Mouse (Mus musculus) forebrain, embryonic 15.5 days (tissue): ENCODE results near the gene Nox3. TPM values are rescaled to one million over a fixed set of nuclear protein-coding genes. Genes with fewer than 3 reads are reported as not detected.

ENCODE experiments used
- ATAC-seq: fragments of 200-750 bp; cut with Nextera tagmentation; replicated peaks from 2 replicates; pipeline ENCODE4 v1.8.0; 2017; ENCODE audit warnings: mild to moderate bottlenecking, moderate TSS enrichment, moderate library complexity
- H3K27ac ChIP-seq: fragments of 300-500 bp; sonication (generic); replicated peaks from 2 replicates; pipeline ENCODE4 v1.5.1; 2015; ENCODE audit warnings: mild to moderate bottlenecking, inconsistent platforms
- H3K27me3 ChIP-seq: fragments of 300-500 bp; sonication (generic); 2 replicates; pipeline ENCODE4 v1.6.1; 2015; ENCODE audit warnings: inconsistent platforms
- H3K36me3 ChIP-seq: fragments of 300-500 bp; sonication (generic); 2 replicates; pipeline ENCODE4 v1.6.1; 2015; ENCODE audit warnings: mild to moderate bottlenecking, inconsistent platforms
- H3K4me1 ChIP-seq: fragments of 300-500 bp; sonication (generic); 2 replicates; pipeline ENCODE4 v1.6.1; 2015; ENCODE audit warnings: inconsistent platforms
- H3K4me2 ChIP-seq: fragments of 300-500 bp; sonication (generic); replicated peaks from 2 replicates; pipeline ENCODE4 v1.6.1; 2015; ENCODE audit warnings: mild to moderate bottlenecking, inconsistent platforms
- H3K4me3 ChIP-seq: fragments of 300-500 bp; sonication (generic); 2 replicates; pipeline ENCODE4 v1.5.1; 2015; ENCODE audit warnings: mild to moderate bottlenecking, inconsistent platforms
- H3K9ac ChIP-seq: fragments of 300-500 bp; sonication (generic); replicated peaks from 2 replicates; pipeline ENCODE4 v1.6.1; 2015; ENCODE audit warnings: mild to moderate bottlenecking, inconsistent platforms
- H3K9me3 ChIP-seq: fragments of 300-500 bp; sonication (generic); 2 replicates; pipeline ENCODE4 v1.6.1; 2016; ENCODE audit warnings: inconsistent platforms
- WGBS: fragments of 180-500 bp; shearing (Covaris S2); methylation state at CpG from one replicate; pipeline ENCODE4 v1.1.7; 2015; ENCODE audit warnings: mixed read lengths; 5-methylcytosine and 5-hydroxymethylcytosine counted together
- polyA plus RNA-seq: library from polyadenylated mRNA; unstranded; fragments of >200 nt; fragmentation: Nextera tagmentation; extraction: Ambion mirVana; gene quantifications from 2 replicates; pipeline ENCODE4 v1.2.1, GENCODE M21; 2015

Gene Nox3
- polyA plus RNA-seq, 1 experiment from 2014 or later, result not detected

GRCm38 (mm10) chr17:3602954-3603672 is 92.9 kb downstream of the Nox3 start:
- 80% methylated on average over 6 of the region's 6 CpGs for WGBS
- H3K9ac ChIP-seq, result no peak overlapping the region
- no peaks in the 10 kb centered on the region for H3K9me3 ChIP-seq
- no peak overlapping the region for H3K4me2 ChIP-seq
- H3K27me3 ChIP-seq, result no peaks in the 10 kb centered on the region
- no peak overlapping the region for H3K4me3 ChIP-seq
- no peak overlapping the region; the same call in 1 of the 2 replicates for H3K27ac ChIP-seq
- H3K36me3 ChIP-seq, result no peaks in the 10 kb centered on the region
- no peak for ATAC-seq
- no peaks in the 10 kb centered on the region; the same call in 1 of the 2 replicates for H3K4me1 ChIP-seq

- 66% methylated on average over 1 of the region's 1 CpGs for WGBS
- Histone ChIP-seq H3K36me3 (no peaks in the 10 kb centered on the region), H3K4me3 (no peak overlapping the region), H3K4me2 (no peak overlapping the region), H3K4me1 (no peaks in the 10 kb centered on the region; the same call in 1 of the 2 replicates), H3K27ac (no peak overlapping the region), H3K9ac (no peak overlapping the region), H3K9me3 (no peaks in the 10 kb centered on the region), H3K27me3 (no peaks in the 10 kb centered on the region)
- no peak for ATAC-seq
These were observed 97.7 kb downstream of the Nox3 start for GRCm38 (mm10) chr17:3598393-3598792.

GRCm38 (mm10) chr17:3597866-3598265 is 98.2 kb downstream of the Nox3 start:
- H3K9ac ChIP-seq, result no peak overlapping the region
- H3K4me1 ChIP-seq, result no peaks in the 10 kb centered on the region
- H3K9me3 ChIP-seq, result no peaks in the 10 kb centered on the region
- WGBS, result 61% methylated on average over 1 of the region's 1 CpGs
- ATAC-seq, result no peak
- H3K27me3 ChIP-seq, result no peaks in the 10 kb centered on the region
- H3K27ac ChIP-seq, result no peak overlapping the region
- H3K4me3 ChIP-seq, result no peak overlapping the region
- H3K36me3 ChIP-seq, result no peaks in the 10 kb centered on the region
- no peak overlapping the region for H3K4me2 ChIP-seq

GRCm38 (mm10) chr17:3597130-3597529 is 98.9 kb downstream of the Nox3 start:
- Histone ChIP-seq H3K27ac (no peak overlapping the region), H3K4me3 (no peak overlapping the region), H3K4me2 (no peak overlapping the region), H3K36me3 (no peaks in the 10 kb centered on the region), H3K9ac (no peak overlapping the region), H3K9me3 (no peaks in the 10 kb centered on the region), H3K4me1 (no peaks in the 10 kb centered on the region), H3K27me3 (no peaks in the 10 kb centered on the region)
- no peak for ATAC-seq
- 85% methylated on average over 1 of the region's 1 CpGs for WGBS

Other genes with a start within 250 kb of the Nox3 start
- gene Cldn20, start 163.7 kb downstream of the Nox3 start, polyA plus RNA-seq, result 0.31 and 0.83 TPM in 2 replicates
- gene Tfb1m, start 138.5 kb downstream of the Nox3 start, polyA plus RNA-seq, result 13.7 and 14.9 TPM in 2 replicates